Mouse (Mus musculus): ENCODE results near the gene Zbtb20. TPM values are rescaled to one million over a fixed set of nuclear protein-coding genes. Genes with fewer than 3 reads are reported as not detected.

Gene Zbtb20
- polyA plus RNA-seq, 1 experiment = 72.7 TPM

DNA sequence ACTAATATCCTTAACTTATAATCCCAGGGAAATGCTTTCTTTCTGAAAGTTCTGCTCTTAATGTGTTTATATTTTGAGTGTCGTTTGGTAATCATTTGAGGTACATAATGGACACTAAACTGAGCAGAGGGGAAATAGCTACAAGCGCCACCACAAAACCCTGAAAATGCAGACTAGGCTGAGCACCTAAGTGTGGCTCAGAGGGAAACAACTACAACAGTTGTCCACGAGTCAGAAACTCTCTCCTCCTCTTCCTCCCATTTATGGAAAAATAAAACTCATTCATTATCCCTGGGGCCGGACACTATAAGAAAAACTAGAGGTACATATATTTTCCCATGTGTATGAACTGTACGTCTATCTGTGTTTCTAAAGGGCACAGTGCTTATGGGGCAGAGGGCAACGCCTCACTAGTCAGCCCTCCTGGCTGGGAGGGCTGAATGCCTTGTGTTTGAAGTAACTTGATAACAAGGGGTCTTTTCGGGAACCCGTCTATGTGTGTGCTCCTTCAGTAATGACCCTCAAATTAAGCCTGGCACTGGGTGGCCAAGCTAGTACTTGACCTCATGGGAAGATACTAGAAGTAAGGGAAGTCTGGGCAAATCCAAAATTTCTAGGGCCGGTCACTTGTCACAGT lies 629.8 kb downstream of the Zbtb20 start:
- Histone ChIP-seq H3K4me1 (ENCODE audit: control insufficient read depth, insufficient read depth, low read length) (peaks cover 2% of the 10 kb centered on the region; the same call in 1 of the 2 replicates), H3K4me3 (ENCODE audit: insufficient read depth, low read depth, low read length) (peak overlapping the region; percentile 22; the same call in 1 of the 2 replicates), H3K27ac (ENCODE audit: insufficient read depth, low read depth, low read length) (peak overlapping the region; percentile 77)
- WGBS = 34% methylated on average over 9 of the region's 9 CpGs
- TF ChIP-seq CTCF (IDR thresholded peaks at IDR 0.05; ENCODE audit: insufficient read depth, low read depth, low read length) (no peak), POLR2A (IDR thresholded peaks at IDR 0.05; ENCODE audit: insufficient read depth, low read depth, low read length) (no peak)

DNA sequence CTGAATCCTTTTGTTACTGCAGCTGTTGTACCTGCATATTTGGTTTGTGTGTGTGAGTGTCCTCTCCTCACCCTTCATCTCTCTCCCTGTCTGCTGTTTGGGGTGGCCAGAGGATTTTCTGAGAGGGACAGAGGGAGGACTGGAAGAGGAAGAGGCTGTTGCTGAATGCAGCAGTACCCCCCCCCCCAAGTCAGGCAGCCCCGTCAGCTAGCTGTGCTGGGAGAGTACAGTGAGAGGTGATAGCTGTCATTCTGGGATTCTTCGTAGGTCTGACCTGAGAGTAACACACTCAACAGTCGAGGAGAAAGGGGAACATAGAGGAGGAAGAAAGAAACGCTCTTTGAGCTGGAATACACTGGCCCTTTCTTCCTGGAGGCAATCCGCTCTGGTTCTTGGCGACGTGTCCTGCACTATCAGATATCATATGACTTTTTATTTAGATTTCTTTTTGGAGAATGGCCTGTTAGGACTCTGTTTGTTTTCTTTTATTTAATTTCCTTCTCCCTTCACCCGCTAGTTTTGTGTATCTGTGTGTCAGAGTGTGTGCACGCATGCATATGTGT lies 630.6 kb downstream of the Zbtb20 start:
- H3K27ac ChIP-seq (ENCODE audit: insufficient read depth, low read depth, low read length) = peak overlapping the region; percentile 99
- WGBS = 18% methylated on average over 9 of the region's 9 CpGs
- TF ChIP-seq CTCF (IDR thresholded peaks at IDR 0.05; ENCODE audit: insufficient read depth, low read depth, low read length) = no peak
- TF ChIP-seq POLR2A (IDR thresholded peaks at IDR 0.05; ENCODE audit: insufficient read depth, low read depth, low read length) = no peak
- peak overlapping the region; percentile 51 for H3K4me3 ChIP-seq (ENCODE audit: insufficient read depth, low read depth, low read length)
- H3K4me1 ChIP-seq (ENCODE audit: control insufficient read depth, insufficient read depth, low read length) = peaks cover 2% of the 10 kb centered on the region; the same call in 1 of the 2 replicates

DNA sequence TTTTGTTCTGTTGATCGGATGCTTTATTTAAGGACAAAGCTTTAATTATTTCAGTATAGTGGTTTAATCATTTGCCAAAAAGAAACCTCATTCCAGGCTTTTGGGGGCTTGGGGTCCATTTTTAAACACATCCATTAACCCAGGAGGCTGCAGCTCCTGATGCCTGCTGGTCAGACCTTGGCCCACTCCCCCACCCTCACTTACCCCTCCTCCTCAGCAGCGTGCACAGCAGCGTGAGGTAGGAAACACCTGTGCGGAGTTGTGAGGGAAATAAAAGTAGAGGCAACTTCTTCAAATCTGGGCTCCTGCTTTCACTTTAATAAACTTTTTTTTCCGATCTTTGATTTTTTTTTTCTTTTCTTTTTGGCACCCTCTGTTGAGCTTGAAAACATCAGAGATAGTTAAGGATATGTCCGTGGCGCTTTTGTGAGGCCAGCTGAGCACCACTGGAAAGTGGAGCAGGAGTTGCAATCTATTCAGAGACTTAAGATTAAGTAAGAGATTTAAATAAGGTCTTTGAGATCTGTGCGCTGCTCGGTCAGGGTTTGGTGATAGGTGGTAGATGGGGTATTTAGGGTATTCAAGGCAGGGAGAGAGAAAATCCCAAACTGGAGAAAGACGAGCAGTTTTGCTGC lies 631.2 kb downstream of the Zbtb20 start:
- TF ChIP-seq POLR2A (IDR thresholded peaks at IDR 0.05; ENCODE audit: insufficient read depth, low read depth, low read length) (no peak), CTCF (IDR thresholded peaks at IDR 0.05; ENCODE audit: insufficient read depth, low read depth, low read length) (no peak)
- peak overlapping the region; percentile 99 for H3K27ac ChIP-seq (ENCODE audit: insufficient read depth, low read depth, low read length)
- peaks cover 2% of the 10 kb centered on the region; the same call in 1 of the 2 replicates for H3K4me1 ChIP-seq (ENCODE audit: control insufficient read depth, insufficient read depth, low read length)
- 12% methylated on average over 10 of the region's 10 CpGs for WGBS
- H3K4me3 ChIP-seq (ENCODE audit: insufficient read depth, low read depth, low read length) = peak overlapping the region; percentile 59

DNA sequence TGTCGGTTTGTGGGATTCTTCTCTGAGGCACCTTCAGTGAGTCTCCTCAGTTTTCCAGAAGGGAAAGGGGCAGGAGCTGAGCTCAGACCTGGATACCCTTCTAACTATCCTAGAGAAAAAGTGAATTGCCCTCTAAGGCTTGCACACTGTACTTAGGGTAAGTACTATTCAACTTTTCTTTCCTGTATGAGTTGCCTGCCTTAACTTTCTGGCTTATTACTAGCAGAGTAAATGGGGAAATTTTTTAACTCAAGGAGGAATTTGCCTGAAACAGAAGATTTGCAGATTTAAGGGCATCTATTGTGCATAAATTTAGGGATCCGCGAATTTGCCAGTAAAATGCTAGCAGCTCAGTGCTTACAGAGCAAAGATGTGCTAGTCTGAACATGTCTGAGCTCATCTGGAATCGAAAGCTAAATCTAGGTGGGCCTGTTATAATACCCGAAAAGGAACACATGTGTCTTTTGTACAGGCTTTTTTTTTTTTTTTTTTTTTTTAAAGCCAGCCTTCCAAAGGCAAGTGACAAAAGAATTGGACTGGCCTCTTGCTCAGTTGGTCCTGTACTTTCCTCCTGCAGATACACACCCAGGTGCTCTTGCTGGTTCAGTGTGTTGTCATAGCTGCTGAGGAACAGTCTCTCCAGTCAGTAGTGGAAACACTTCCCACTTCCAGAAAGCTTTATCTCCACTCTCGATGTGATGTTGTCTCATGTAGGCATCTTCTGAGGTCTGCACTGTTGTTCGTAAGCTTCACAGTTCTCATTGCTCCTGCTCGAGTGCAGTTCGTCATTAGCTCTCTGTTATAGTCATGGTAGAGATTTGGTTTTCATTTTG lies 632.7 kb downstream of the Zbtb20 start:
- peak overlapping the region; percentile 91 for H3K27ac ChIP-seq (ENCODE audit: insufficient read depth, low read depth, low read length)
- 33% methylated on average over 9 of the region's 9 CpGs for WGBS
- TF ChIP-seq CTCF (IDR thresholded peaks at IDR 0.05; ENCODE audit: insufficient read depth, low read depth, low read length) = no peak
- no peak for TF ChIP-seq POLR2A (IDR thresholded peaks at IDR 0.05; ENCODE audit: insufficient read depth, low read depth, low read length)

DNA sequence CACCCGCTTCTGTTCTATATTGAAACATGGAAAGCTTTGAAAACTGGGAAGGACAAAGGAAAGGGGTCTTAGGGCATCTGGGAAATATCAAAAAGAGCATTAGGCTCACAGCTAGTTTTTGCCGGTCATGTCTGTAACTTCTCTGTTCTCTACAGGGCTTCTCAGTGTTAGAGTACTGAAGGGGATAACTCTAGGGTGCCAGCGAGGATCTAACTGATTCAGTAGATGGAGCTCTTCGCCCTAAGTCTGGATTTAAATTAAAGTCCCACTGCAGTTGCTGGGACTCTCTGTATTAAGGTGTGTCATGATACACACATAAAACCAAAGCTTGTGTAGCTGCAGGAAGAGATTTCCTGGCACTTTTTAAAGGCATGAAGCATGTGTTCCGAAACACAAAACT lies 634.8 kb downstream of the Zbtb20 start:
- no peak for TF ChIP-seq POLR2A (IDR thresholded peaks at IDR 0.05; ENCODE audit: insufficient read depth, low read depth, low read length)
- TF ChIP-seq CTCF (IDR thresholded peaks at IDR 0.05; ENCODE audit: insufficient read depth, low read depth, low read length) = no peak

More for the DNA sequence above, 632.7 kb downstream of the Zbtb20 start:
- H3K4me1 ChIP-seq (ENCODE audit: control insufficient read depth, insufficient read depth, low read length) = peaks cover 2% of the 10 kb centered on the region; the same call in 1 of the 2 replicates
- peak overlapping the region; percentile 16; the same call in 1 of the 2 replicates for H3K4me3 ChIP-seq (ENCODE audit: insufficient read depth, low read depth, low read length)

DNA sequence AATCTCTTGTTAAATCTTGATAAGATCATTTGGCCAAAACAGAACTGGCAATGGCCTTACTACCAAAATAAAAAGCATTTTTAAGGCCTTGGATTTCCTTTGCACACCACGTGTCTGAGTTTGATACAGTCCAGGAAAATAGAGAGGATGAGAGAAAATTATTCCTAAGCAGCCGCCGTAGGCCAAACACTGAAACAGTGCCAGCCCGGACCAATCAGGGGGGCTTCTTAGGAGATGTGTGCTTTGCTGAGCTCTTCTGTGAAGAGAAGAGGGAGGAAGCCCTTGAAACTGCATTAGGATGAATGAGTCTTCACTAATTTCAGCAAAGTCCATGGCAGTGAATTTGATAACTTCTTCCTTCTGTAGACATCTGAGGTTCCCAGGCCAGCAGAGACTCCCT lies 635.9 kb downstream of the Zbtb20 start:
- 63% methylated on average over 4 of the region's 4 CpGs for WGBS
- H3K4me3 ChIP-seq (ENCODE audit: insufficient read depth, low read depth, low read length) = no peak overlapping the region
- peaks cover 6% of the 10 kb centered on the region; the same call in 1 of the 2 replicates for H3K4me1 ChIP-seq (ENCODE audit: control insufficient read depth, insufficient read depth, low read length)
- TF ChIP-seq CTCF (IDR thresholded peaks at IDR 0.05; ENCODE audit: insufficient read depth, low read depth, low read length) (no peak), POLR2A (IDR thresholded peaks at IDR 0.05; ENCODE audit: insufficient read depth, low read depth, low read length) (no peak)
- no peak overlapping the region for H3K27ac ChIP-seq (ENCODE audit: insufficient read depth, low read depth, low read length)

More for the DNA sequence above, 634.8 kb downstream of the Zbtb20 start:
- WGBS = 41% methylated on average over 5 of the region's 5 CpGs
- peaks cover 2% of the 10 kb centered on the region; the same call in 1 of the 2 replicates for H3K4me1 ChIP-seq (ENCODE audit: control insufficient read depth, insufficient read depth, low read length)
- peak overlapping the region; percentile 67 for H3K27ac ChIP-seq (ENCODE audit: insufficient read depth, low read depth, low read length)
- H3K4me3 ChIP-seq (ENCODE audit: insufficient read depth, low read depth, low read length) = no peak overlapping the region

DNA sequence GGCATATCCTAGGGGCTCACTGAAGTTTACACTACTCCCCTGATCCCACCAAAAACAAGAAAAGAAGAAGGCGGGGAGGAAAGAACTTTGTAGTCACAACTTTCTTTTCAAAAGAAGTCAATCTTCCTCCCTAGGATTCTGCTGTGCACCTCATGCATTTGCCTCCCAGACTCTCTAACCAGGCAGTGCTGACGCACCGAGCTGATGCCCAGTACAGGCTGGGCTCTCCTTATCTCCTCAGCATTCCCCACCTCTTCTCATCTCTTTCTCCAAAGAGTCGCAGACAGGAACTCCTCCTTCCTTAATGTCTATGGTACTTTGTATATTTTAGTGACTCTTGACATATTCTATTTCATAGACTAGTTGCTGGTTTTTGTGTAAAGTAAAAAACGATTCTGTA lies 638.3 kb downstream of the Zbtb20 start:
- TF ChIP-seq POLR2A (IDR thresholded peaks at IDR 0.05; ENCODE audit: insufficient read depth, low read depth, low read length) = no peak
- no peak for TF ChIP-seq CTCF (IDR thresholded peaks at IDR 0.05; ENCODE audit: insufficient read depth, low read depth, low read length)
- H3K4me3 ChIP-seq (ENCODE audit: insufficient read depth, low read depth, low read length) = no peak overlapping the region
- no peak overlapping the region for H3K27ac ChIP-seq (ENCODE audit: insufficient read depth, low read depth, low read length)
- peaks cover 4% of the 10 kb centered on the region; the same call in 1 of the 2 replicates for H3K4me1 ChIP-seq (ENCODE audit: control insufficient read depth, insufficient read depth, low read length)
- 76% methylated on average over 5 of the region's 5 CpGs for WGBS

DNA sequence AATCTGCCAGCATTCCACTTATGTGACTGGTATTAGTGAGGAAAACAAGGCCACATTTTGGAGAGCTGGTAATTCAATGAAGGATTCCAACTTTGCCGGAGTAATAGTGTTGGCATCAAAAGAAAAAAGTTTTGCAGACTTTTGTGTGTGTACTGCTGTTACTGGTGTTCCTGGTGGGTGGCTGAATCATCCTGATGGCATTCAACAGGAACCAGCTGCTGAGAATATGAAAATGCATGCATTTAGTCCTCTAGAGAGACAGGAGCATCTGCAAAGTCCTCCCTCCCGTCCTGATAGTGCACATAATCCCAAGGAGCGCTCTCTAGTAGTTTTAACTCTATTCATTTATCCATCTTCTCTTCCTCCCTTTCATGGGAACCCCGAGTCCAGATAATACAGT lies 639.9 kb downstream of the Zbtb20 start:
- H3K4me1 ChIP-seq (ENCODE audit: control insufficient read depth, insufficient read depth, low read length) = peaks cover 7% of the 10 kb centered on the region
- H3K27ac ChIP-seq (ENCODE audit: insufficient read depth, low read depth, low read length) = peak overlapping the region; percentile 59; the same call in 1 of the 2 replicates
- TF ChIP-seq POLR2A (IDR thresholded peaks at IDR 0.05; ENCODE audit: insufficient read depth, low read depth, low read length) = no peak
- no peak for TF ChIP-seq CTCF (IDR thresholded peaks at IDR 0.05; ENCODE audit: insufficient read depth, low read depth, low read length)
- WGBS = 48% methylated on average over 4 of the region's 4 CpGs
- H3K4me3 ChIP-seq (ENCODE audit: insufficient read depth, low read depth, low read length) = no peak overlapping the region

Measured in olfactory bulb, adult 2 months (tissue).